Mouse (Mus musculus) large intestine, adult 2 months (tissue): ENCODE measurements around the gene Gm49384. TPM values are rescaled to one million over a fixed set of nuclear protein-coding genes. Genes with fewer than 3 reads are reported as not detected.

ENCODE experiments used
- DNase-seq: peaks from one replicate; pipeline ENCODE4 v3.0.0-alpha.2; 2012; ENCODE audit warnings: low read depth, low spot score
- WGBS: fragments of 180-500 bp; shearing (Covaris S2); methylation state at CpG from one replicate; pipeline ENCODE4 v1.1.7; 2018; 5-methylcytosine and 5-hydroxymethylcytosine counted together
- polyA plus RNA-seq: library from polyadenylated mRNA; depleted of rRNA; stranded (reverse); fragments of >200 nt; gene quantifications from 2 replicates; pipeline ENCODE4 v1.2.3, GENCODE M21; 2012

The Gm49384 gene
- polyA plus RNA-seq, 1 experiment, result 1.1 TPM

GRCm38 (mm10) chr12:69208520-69208919, 4.5 kb upstream of the Gm49384 start:
- no peak for DNase-seq
- WGBS, result 94% methylated on average over 2 of the region's 2 CpGs

GRCm38 (mm10) chr12:69207926-69208325, 3.9 kb upstream of the Gm49384 start:
- no peak for DNase-seq
- 94% methylated on average over 7 of the region's 7 CpGs for WGBS

- whole genome bisulfite sequencing, result 94% methylated on average over 8 of the region's 8 CpGs
Observed at GRCm38 (mm10) chr12:69207396-69207795, 3.3 kb upstream of the Gm49384 start.

GRCm38 (mm10) chr12:69198985-69199384, 5.1 kb downstream of the Gm49384 start:
- DNase-seq, result peak; percentile 58

More at GRCm38 (mm10) chr12:69207396-69207795, 3.3 kb upstream of the Gm49384 start:
- DNase-seq, result no peak

- DNase-seq, result no peak
Observed at GRCm38 (mm10) chr12:69198164-69198535, 5.9 kb downstream of the Gm49384 start, which contains the start of gene Dnaaf2. Gene Dnaaf2 (minus strand): TSS chr12:69198429.

GRCm38 (mm10) chr12:69197378-69198163, 6.5 kb downstream of the Gm49384 start:
- under 1% methylated on average over 94 of the region's 94 CpGs for WGBS
- no peak for DNase-seq

More at GRCm38 (mm10) chr12:69198164-69198535, 5.9 kb downstream of the Gm49384 start, which contains the start of gene Dnaaf2:
- under 1% methylated on average over 18 of the region's 18 CpGs for WGBS

GRCm38 (mm10) chr12:69196444-69197377, 7.4 kb downstream of the Gm49384 start, which contains the start of gene Gm49383:
Gene Gm49383 (minus strand): TSS chr12:69197104.
- DNase-seq, result no peak
- whole genome bisulfite sequencing, result under 1% methylated on average over 75 of the region's 75 CpGs

GRCm38 (mm10) chr12:69192637-69193036, 11.4 kb downstream of the Gm49384 start:
- no peak for DNase-seq
- WGBS, result 86% methylated on average over 2 of the region's 2 CpGs

- DNase-seq, result no peak
- 92% methylated on average over 5 of the region's 5 CpGs for WGBS
Observed at GRCm38 (mm10) chr12:69191396-69191795, 12.7 kb downstream of the Gm49384 start.

GRCm38 (mm10) chr12:69190522-69190921, 13.5 kb downstream of the Gm49384 start:
- 97% methylated on average over 1 of the region's 1 CpGs for WGBS
- no peak for DNase-seq

GRCm38 (mm10) chr12:69190074-69190473, 14.0 kb downstream of the Gm49384 start:
- 82% methylated on average over 9 of the region's 9 CpGs for WGBS
- no peak for DNase-seq

- WGBS, result 26% methylated on average over 5 of the region's 5 CpGs
- no peak for DNase-seq
Observed at GRCm38 (mm10) chr12:69186811-69187471, 17.1 kb downstream of the Gm49384 start.

- no peak for DNase-seq
- 45% methylated on average over 7 of the region's 7 CpGs for WGBS
Observed at GRCm38 (mm10) chr12:69185371-69185770, 18.7 kb downstream of the Gm49384 start.

GRCm38 (mm10) chr12:69184342-69185295, 19.4 kb downstream of the Gm49384 start:
- DNase-seq, result no peak
- WGBS, result 1% methylated on average over 82 of the region's 86 CpGs

GRCm38 (mm10) chr12:69183583-69184308, 20.3 kb downstream of the Gm49384 start, which contains the start of the genes Rpl36al and Mgat2:
Gene Rpl36al (minus strand): TSS chr12:69184083.
Gene Mgat2 (plus strand): TSS chr12:69184157.
- DNase-seq, result peak; percentile 93
- under 1% methylated on average over 83 of the region's 84 CpGs for WGBS

GRCm38 (mm10) chr12:69181800-69182199, 22.3 kb downstream of the Gm49384 start:
- WGBS, result 82% methylated on average over 4 of the region's 4 CpGs
- no peak for DNase-seq

GRCm38 (mm10) chr12:69179371-69179770, 24.7 kb downstream of the Gm49384 start:
- DNase-seq, result no peak
- 80% methylated on average over 12 of the region's 12 CpGs for WGBS

GRCm38 (mm10) chr12:69177526-69177925, 26.5 kb downstream of the Gm49384 start:
- 82% methylated on average over 3 of the region's 3 CpGs for WGBS
- DNase-seq, result no peak
